Mouse (Mus musculus): ENCODE data around the gene Nek11. TPM values are rescaled to one million over a fixed set of nuclear protein-coding genes. Genes with fewer than 3 reads are reported as not detected.

Nek11 gene
- polyA plus RNA-seq, 1 experiment from 2014 or later = 0.40 TPM

DNA sequence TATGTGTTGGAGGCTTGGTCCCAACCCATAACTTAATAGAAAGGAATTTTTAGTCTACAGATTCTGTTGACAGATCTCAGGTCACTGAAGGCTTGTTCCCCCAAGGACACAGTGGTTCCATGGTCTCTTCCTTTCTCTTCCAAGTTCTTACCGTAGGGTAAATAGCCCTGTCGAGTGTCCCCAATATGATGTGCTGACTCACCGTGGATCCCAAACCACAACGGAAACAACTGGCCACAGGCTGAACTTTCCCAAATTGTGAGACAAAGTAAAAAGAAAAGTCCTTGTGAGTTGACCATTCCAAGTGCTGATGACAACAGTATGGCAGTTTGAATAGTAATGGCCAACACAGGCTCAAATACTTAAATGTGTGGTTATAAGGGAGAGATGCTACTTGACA lies 144.1 kb downstream of the Nek11 start:
- H3K27ac ChIP-seq = no peak overlapping the region
- H3K9ac ChIP-seq = no peak overlapping the region
- H3K9me3 ChIP-seq (replicated peaks) = no peaks in the 10 kb centered on the region
- 93% methylated on average over 4 of the region's 4 CpGs for WGBS
- no peaks in the 10 kb centered on the region for H3K4me1 ChIP-seq
- H3K4me2 ChIP-seq = no peak overlapping the region
- no peak overlapping the region for H3K4me3 ChIP-seq (replicated peaks)
- H3K27me3 ChIP-seq = no peaks in the 10 kb centered on the region
- ATAC-seq (replicated peaks; ENCODE audit: low FRiP score) = no peak
- H3K36me3 ChIP-seq = no peaks in the 10 kb centered on the region

DNA sequence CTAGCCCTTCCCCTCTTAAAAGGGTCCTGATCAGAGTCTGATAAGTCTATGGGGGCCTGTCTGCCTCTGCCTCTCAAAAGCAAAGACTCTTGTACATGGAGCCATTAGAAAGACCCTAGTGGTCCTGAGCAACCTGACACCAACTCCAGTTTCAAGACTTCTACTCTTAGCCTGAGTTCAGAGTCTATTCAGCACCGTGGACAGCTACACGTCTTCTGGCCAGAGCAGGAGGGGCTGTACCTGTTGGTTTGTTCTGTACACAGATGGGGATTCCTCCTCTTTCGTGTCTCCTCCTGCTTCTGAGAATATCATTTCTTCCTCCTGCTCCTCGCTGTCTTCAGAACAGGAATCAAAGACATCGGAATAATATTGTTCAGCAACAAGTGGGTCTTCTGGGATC lies 151.3 kb downstream of the Nek11 start:
- no peak overlapping the region for H3K4me2 ChIP-seq
- no peak overlapping the region for H3K4me3 ChIP-seq (replicated peaks)
- 0 out of 2 replicates have a peak, but pooled peaks have one; percentile 15 for ATAC-seq (replicated peaks; ENCODE audit: low FRiP score)
- H3K9ac ChIP-seq = no peak overlapping the region
- H3K4me1 ChIP-seq = no peaks in the 10 kb centered on the region
- WGBS = 32% methylated on average over 5 of the region's 5 CpGs
- no peak overlapping the region for H3K27ac ChIP-seq
- H3K27me3 ChIP-seq = no peaks in the 10 kb centered on the region
- no peaks in the 10 kb centered on the region for H3K36me3 ChIP-seq
- no peaks in the 10 kb centered on the region for H3K9me3 ChIP-seq (replicated peaks)

DNA sequence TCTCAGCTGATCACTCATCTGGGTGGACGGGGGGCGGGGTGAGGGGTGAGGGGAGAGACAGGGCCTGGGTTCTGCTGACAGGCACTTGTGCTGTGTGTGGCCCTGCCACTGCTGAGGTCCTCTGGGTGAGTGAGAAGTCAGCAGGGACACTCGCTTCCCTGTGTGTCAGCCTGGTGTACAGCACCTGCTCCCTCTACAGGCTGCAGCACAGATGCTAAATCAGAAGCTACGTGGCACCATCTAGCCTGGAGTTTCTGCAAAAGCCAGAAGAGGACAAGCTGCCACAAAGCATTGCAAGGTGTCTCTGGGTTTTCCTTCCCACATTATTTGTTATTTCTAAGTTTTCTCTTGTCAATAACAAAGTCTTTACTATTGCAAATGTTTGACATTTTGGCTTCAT lies 180.9 kb downstream of the Nek11 start:
- Histone ChIP-seq H3K4me3 (replicated peaks) (no peak overlapping the region), H3K4me2 (no peak overlapping the region), H3K27ac (no peak overlapping the region), H3K27me3 (no peaks in the 10 kb centered on the region), H3K36me3 (no peaks in the 10 kb centered on the region), H3K4me1 (no peaks in the 10 kb centered on the region), H3K9ac (no peak overlapping the region), H3K9me3 (replicated peaks) (no peaks in the 10 kb centered on the region)
- ATAC-seq (replicated peaks; ENCODE audit: low FRiP score) = no peak
- WGBS = 52% methylated on average over 4 of the region's 4 CpGs

DNA sequence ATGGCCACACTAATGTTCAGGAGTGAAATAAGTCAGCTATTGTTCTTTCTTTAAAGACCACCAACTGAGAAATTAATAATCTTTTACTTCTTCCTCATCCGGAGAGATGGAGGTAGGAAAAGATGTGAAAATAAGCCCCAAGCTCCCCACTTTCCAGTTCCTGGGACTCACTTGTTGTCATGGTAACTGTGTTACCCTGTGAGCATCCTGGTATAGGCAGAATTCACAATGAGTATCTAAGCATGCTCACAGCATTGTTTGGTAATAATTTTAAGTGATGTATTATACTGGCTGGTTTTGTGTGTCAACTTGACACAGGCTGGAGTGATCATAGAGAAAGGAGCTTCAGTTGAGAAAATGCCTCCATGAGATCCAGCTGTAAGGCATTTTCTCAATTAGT lies 195.0 kb downstream of the Nek11 start:
- 80% methylated on average over 1 of the region's 1 CpGs for WGBS
- Histone ChIP-seq H3K9me3 (replicated peaks) (no peaks in the 10 kb centered on the region), H3K4me3 (replicated peaks) (no peak overlapping the region), H3K9ac (no peak overlapping the region), H3K27ac (no peak overlapping the region), H3K4me2 (no peak overlapping the region), H3K4me1 (no peaks in the 10 kb centered on the region), H3K36me3 (no peaks in the 10 kb centered on the region), H3K27me3 (no peaks in the 10 kb centered on the region)
- ATAC-seq (replicated peaks; ENCODE audit: low FRiP score) = no peak

DNA sequence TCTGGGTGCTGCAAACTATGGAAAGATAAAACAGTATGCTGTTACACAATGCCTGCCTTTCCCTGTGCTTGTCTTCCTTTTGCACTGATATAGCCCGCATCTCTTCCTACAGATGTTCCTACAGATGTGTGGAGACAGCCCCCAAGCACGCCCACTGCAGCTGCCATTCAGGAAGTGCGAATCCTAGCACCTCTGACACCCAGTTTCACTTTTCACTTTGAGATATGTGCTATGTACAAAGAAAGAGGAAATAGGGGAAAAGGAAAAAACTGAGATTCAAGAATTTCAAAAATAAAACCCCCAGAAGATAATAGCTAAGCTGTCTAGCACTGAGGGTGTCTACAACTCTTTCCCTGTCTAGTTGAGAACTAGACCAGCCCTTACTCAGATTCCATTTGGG lies 208.6 kb downstream of the Nek11 start:
- Histone ChIP-seq H3K4me1 (no peaks in the 10 kb centered on the region), H3K27me3 (no peaks in the 10 kb centered on the region), H3K4me2 (no peak overlapping the region), H3K9ac (no peak overlapping the region), H3K4me3 (replicated peaks) (no peak overlapping the region), H3K9me3 (replicated peaks) (no peaks in the 10 kb centered on the region), H3K36me3 (no peaks in the 10 kb centered on the region), H3K27ac (no peak overlapping the region)
- WGBS = 75% methylated on average over 3 of the region's 3 CpGs
- ATAC-seq (replicated peaks; ENCODE audit: low FRiP score) = no peak

DNA sequence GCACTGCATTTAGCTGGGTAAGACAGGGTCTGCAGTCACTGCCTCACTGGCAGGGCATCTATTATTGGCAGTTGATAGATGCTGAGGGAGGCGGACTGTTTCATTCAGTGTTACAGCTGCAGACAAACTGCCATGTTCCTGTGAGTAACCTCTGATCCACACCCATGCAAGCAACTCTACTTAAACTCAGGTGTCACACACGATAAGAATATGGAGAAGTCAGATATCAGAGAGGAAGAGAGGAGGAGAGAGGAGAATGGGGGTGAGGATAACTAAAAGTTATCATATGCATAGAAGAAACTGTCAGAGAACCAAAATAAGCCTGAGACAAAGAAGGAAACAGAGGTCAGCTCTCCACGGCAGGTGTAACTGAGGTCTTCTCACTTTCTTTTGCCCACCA lies 212.9 kb downstream of the Nek11 start:
- H3K27ac ChIP-seq = no peak overlapping the region
- WGBS = 89% methylated on average over 3 of the region's 3 CpGs
- no peak for ATAC-seq (replicated peaks; ENCODE audit: low FRiP score)
- no peaks in the 10 kb centered on the region for H3K27me3 ChIP-seq
- H3K4me1 ChIP-seq = no peaks in the 10 kb centered on the region
- H3K9ac ChIP-seq = no peak overlapping the region
- H3K4me3 ChIP-seq (replicated peaks) = no peak overlapping the region
- H3K36me3 ChIP-seq = no peaks in the 10 kb centered on the region
- no peaks in the 10 kb centered on the region for H3K9me3 ChIP-seq (replicated peaks)
- no peak overlapping the region for H3K4me2 ChIP-seq

DNA sequence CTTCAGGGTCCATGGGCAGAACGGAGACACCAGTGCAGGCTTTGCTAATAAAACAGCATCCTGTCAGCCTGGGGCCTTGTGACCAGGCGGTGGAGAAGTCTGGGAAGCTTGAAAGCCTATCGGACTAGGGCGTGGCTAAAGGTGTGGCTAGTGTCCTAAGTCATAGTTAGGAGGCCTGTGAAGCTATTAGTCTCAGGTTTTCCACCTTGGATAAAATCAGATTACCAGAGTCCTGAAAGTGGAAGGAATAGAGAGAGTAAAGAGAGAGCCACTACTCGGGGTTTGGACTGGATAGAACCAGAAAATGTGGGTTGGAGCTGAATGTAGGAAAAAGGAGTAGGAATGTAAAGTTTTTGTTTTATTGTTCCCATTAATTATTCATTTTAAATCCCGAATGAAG lies 250.3 kb downstream of the Nek11 start, which contains the start of gene 1700080E11Rik:
1700080E11Rik (minus strand) TSS at position 101 of the 400 bp plus-strand sequence.
- Histone ChIP-seq H3K9ac (no peak within 1 kb of the TSS), H3K27ac (no peak within 1 kb of the TSS), H3K4me3 (replicated peaks) (no peak within 1 kb of the TSS), H3K36me3 (no peaks in the 10 kb centered on the region), H3K4me2 (no peak within 1 kb of the TSS), H3K9me3 (replicated peaks) (no peaks in the 10 kb centered on the region), H3K4me1 (no peaks in the 10 kb centered on the region), H3K27me3 (no peaks in the 10 kb centered on the region)
- no peak for ATAC-seq (replicated peaks; ENCODE audit: low FRiP score)
- WGBS = 71% methylated on average over 6 of the region's 6 CpGs

DNA sequence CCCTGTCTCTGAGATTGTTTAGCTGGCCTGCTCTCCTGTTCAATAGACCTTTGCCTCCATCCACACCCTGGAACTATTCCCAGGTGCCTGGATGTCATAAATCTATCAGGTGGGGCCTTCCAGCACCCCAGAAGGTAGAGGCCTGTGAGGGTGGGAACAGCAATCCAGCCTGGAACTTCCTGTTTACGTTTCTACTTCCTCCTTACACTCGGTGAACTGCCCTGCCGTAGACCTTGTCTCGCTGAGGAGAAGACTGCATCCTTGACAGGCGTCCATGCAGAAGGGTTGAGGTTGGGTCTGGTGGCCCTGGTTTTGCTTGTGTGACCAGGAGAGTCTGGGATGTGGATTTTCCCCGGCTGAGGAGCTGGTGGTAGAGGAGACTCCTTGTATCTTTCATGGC lies 256.1 kb downstream of the Nek11 start:
- H3K27me3 ChIP-seq = no peaks in the 10 kb centered on the region
- no peak overlapping the region for H3K27ac ChIP-seq
- H3K36me3 ChIP-seq = no peaks in the 10 kb centered on the region
- no peak overlapping the region for H3K4me2 ChIP-seq
- no peak overlapping the region for H3K9ac ChIP-seq
- WGBS = 66% methylated on average over 6 of the region's 6 CpGs
- no peak overlapping the region for H3K4me3 ChIP-seq (replicated peaks)
- H3K9me3 ChIP-seq (replicated peaks) = no peaks in the 10 kb centered on the region
- no peaks in the 10 kb centered on the region for H3K4me1 ChIP-seq
- no peak for ATAC-seq (replicated peaks; ENCODE audit: low FRiP score)

DNA sequence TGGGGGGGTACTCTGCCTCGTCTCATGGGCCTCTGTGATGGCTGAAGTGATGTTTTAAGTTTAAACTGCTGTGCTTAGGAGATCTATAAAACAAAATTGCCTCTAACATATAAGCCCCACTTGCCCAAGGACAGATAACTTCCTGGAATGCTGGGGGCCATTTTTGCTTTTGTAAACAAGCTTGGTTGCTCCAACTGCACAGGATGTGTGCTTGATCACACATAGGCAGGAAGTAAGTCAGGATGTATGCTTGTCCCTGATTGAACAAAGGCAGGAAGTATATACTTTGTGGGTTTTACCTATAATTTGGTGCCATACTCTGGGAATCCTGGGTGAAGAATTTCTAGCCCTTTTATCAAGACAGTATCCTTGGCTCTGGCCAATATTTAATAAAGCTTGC lies 258.9 kb downstream of the Nek11 start:
- Histone ChIP-seq H3K27me3 (no peaks in the 10 kb centered on the region), H3K4me2 (no peak overlapping the region), H3K4me1 (peaks cover 5% of the 10 kb centered on the region), H3K9me3 (replicated peaks) (no peaks in the 10 kb centered on the region), H3K27ac (no peak overlapping the region), H3K4me3 (replicated peaks) (no peak overlapping the region), H3K9ac (no peak overlapping the region), H3K36me3 (no peaks in the 10 kb centered on the region)
- ATAC-seq (replicated peaks; ENCODE audit: low FRiP score) = no peak
- 31% methylated on average over 1 of the region's 1 CpGs for WGBS

DNA sequence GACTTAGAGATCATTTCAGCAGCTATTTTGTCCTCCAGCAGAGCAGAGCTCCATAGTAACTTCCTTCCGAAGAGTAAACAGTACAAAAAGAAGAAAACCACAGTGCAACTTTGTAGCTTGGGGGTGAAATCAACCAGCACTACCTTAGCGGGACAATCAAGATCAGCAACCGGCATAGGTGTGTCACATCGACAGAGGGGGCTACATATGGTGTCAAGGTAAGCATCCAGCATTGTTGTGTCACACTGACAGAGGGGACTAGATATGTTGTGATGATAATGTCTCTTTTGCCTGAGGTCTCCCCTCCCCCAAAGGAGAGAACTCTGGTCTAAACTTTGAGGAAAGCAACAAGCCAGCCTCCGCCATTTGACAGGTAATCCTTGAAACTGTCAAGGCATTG lies 260.8 kb downstream of the Nek11 start:
- H3K36me3 ChIP-seq = no peaks in the 10 kb centered on the region
- H3K4me3 ChIP-seq (replicated peaks) = no peak overlapping the region
- H3K4me2 ChIP-seq = no peak overlapping the region
- no peaks in the 10 kb centered on the region for H3K9me3 ChIP-seq (replicated peaks)
- H3K27ac ChIP-seq = no peak overlapping the region
- H3K9ac ChIP-seq = no peak overlapping the region
- no peaks in the 10 kb centered on the region for H3K27me3 ChIP-seq
- H3K4me1 ChIP-seq = peaks cover 12% of the 10 kb centered on the region
- ATAC-seq (replicated peaks; ENCODE audit: low FRiP score) = no peak
- 79% methylated on average over 5 of the region's 5 CpGs for WGBS

DNA sequence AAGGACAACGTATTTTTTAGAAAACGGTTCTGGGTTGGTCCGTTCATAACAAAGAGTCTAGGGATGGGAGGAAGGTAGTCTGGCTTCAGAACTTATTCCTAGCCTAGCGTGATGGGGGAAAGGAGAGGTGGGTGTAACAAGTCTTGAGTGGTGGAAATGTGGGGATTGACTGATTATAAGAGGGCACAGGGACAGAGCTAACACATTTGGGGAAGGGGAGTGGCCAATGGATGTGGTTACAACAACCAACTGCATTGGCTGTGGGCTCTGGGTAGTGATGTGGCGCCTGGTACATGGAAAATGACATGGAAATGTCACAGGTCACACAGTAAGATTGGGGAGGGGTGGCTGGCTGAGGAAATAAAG lies 263.3 kb downstream of the Nek11 start:
- 22% methylated on average over 5 of the region's 5 CpGs for WGBS
- Histone ChIP-seq H3K27ac (peak overlapping the region; percentile 83; the same call in 1 of the 2 replicates), H3K36me3 (no peaks in the 10 kb centered on the region), H3K9ac (no peak overlapping the region), H3K4me3 (replicated peaks) (peak overlapping the region; percentile 69), H3K4me1 (peaks cover 12% of the 10 kb centered on the region), H3K4me2 (peak overlapping the region; percentile 83), H3K9me3 (replicated peaks) (no peaks in the 10 kb centered on the region), H3K27me3 (no peaks in the 10 kb centered on the region)
- ATAC-seq (replicated peaks; ENCODE audit: low FRiP score) = peak; percentile 41

DNA sequence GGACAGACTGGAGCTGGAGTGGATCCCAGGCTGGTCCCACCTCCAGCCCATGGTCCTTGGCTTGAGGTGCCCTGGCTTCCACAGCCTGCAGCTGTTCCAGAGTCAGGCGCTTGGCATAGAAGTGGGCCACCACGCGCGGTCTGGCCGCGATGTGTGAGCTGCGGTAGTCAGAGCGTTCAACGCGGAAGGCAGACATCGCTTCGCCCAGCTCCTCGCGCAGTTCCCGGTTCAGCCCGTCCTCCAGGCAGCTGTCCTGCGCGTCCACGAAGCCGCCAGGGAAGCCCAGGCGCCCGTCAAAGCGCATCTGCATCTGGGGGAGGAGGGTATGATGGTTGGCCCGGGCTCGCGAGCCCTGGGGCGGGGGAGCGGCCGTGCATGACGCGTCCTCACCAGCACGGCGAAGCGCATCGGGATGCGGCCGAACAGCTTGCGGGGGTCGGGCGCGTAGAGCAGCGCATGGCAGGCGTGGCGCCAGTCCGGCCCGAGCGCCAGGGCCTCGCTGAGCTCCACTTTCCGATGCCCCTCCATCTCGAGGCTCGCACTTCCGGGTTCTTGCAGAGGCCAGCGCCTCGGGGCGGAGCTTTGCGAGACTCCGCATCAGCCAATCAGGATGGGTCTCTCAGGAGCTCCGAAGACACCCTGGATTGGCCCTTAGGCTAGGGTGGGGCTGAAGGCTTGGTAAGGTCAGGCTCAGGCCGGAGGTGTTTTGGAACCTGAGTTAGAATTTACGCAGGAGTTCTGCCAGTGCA lies 263.9 kb downstream of the Nek11 start, which contains the start of gene Nudt16:
Nudt16 (minus strand) TSS at position 572 of the 749 bp plus-strand sequence.
- Histone ChIP-seq H3K9ac (peak within 1 kb of the TSS; percentile 61), H3K27ac (peak within 1 kb of the TSS; percentile 83), H3K4me2 (peak within 1 kb of the TSS; percentile 83), H3K4me1 (peaks cover 12% of the 10 kb centered on the region), H3K36me3 (no peaks in the 10 kb centered on the region), H3K9me3 (replicated peaks) (no peaks in the 10 kb centered on the region), H3K4me3 (replicated peaks) (peak within 1 kb of the TSS; percentile 69), H3K27me3 (no peaks in the 10 kb centered on the region)
- ATAC-seq (replicated peaks; ENCODE audit: low FRiP score) = peak; percentile 99
- under 1% methylated on average over 59 of the region's 60 CpGs for WGBS

DNA sequence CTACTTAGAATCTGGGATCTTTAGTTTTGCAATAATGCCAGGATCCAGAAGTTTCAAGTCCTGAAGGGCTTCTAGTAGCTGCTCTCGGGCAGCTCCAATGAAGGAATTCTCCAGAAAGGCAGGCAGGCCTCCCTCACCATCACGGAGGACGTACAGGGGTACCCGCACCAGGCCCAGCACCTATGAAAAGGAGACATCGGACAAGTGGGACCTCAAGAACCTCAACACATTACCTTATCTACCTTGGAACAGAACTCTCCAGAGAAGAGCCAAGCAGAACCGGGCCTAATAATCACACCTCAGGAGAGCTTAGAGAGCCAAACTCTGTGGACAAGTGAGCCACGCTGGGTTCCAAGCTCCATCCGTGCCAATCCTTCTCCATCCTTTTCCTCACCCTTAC lies 265.0 kb downstream of the Nek11 start:
- Histone ChIP-seq H3K9ac (no peak overlapping the region), H3K4me3 (replicated peaks) (no peak overlapping the region), H3K4me1 (peaks cover 12% of the 10 kb centered on the region), H3K27me3 (no peaks in the 10 kb centered on the region), H3K9me3 (replicated peaks) (no peaks in the 10 kb centered on the region), H3K27ac (no peak overlapping the region), H3K36me3 (no peaks in the 10 kb centered on the region), H3K4me2 (no peak overlapping the region)
- no peak for ATAC-seq (replicated peaks; ENCODE audit: low FRiP score)
- WGBS = 96% methylated on average over 8 of the region's 8 CpGs
